Mouse (Mus musculus): ENCODE data around the gene Olig2. TPM values are rescaled to one million over a fixed set of nuclear protein-coding genes. Genes with fewer than 3 reads are reported as not detected.

Olig2 gene
- polyA plus RNA-seq, 1 experiment from 2014 or later: not detected

GRCm38 (mm10) chr16:91262467-91263220, 37.4 kb downstream of the Olig2 start:
- no peak overlapping the region for H3K27ac ChIP-seq
- no peaks in the 10 kb centered on the region for H3K36me3 ChIP-seq
- H3K9ac ChIP-seq: no peak overlapping the region
- H3K4me2 ChIP-seq: no peak overlapping the region
- H3K27me3 ChIP-seq: peaks cover 60% of the 10 kb centered on the region
- no peaks in the 10 kb centered on the region for H3K9me3 ChIP-seq
- H3K4me1 ChIP-seq: no peaks in the 10 kb centered on the region
- no peak for ATAC-seq (ENCODE audit: borderline replicate concordance, extremely low read depth, low FRiP score, low TSS enrichment)
- H3K4me3 ChIP-seq: no peak overlapping the region
- WGBS: 27% methylated on average over 12 of the region's 12 CpGs

GRCm38 (mm10) chr16:91265972-91266371, 40.7 kb downstream of the Olig2 start:
- WGBS: 77% methylated on average over 6 of the region's 6 CpGs
- H3K27ac ChIP-seq: no peak overlapping the region
- no peak overlapping the region for H3K4me3 ChIP-seq
- ATAC-seq (ENCODE audit: borderline replicate concordance, extremely low read depth, low FRiP score, low TSS enrichment): no peak
- no peaks in the 10 kb centered on the region for H3K36me3 ChIP-seq
- no peak overlapping the region for H3K4me2 ChIP-seq
- H3K9ac ChIP-seq: no peak overlapping the region
- no peaks in the 10 kb centered on the region for H3K9me3 ChIP-seq
- peaks cover 16% of the 10 kb centered on the region for H3K4me1 ChIP-seq
- peaks cover 69% of the 10 kb centered on the region for H3K27me3 ChIP-seq

GRCm38 (mm10) chr16:91268724-91269452, 43.6 kb downstream of the Olig2 start:
- peak overlapping the region; percentile 76 for H3K4me2 ChIP-seq
- no peak overlapping the region for H3K9ac ChIP-seq
- peaks cover 91% of the 10 kb centered on the region for H3K27me3 ChIP-seq
- no peaks in the 10 kb centered on the region for H3K36me3 ChIP-seq
- 6% methylated on average over 13 of the region's 13 CpGs for WGBS
- no peak for ATAC-seq (ENCODE audit: borderline replicate concordance, extremely low read depth, low FRiP score, low TSS enrichment)
- no peak overlapping the region for H3K27ac ChIP-seq
- peak overlapping the region; percentile 37; the same call in 1 of the 2 replicates for H3K4me3 ChIP-seq
- peaks cover 18% of the 10 kb centered on the region for H3K4me1 ChIP-seq
- H3K9me3 ChIP-seq: no peaks in the 10 kb centered on the region

GRCm38 (mm10) chr16:91269468-91270211, 44.4 kb downstream of the Olig2 start, which contains the start of gene Olig1:
Gene Olig1 (plus strand): TSS chr16:91269772.
- ATAC-seq (ENCODE audit: borderline replicate concordance, extremely low read depth, low FRiP score, low TSS enrichment): peak; percentile 77; the same call in 1 of the 2 replicates
- Histone ChIP-seq H3K36me3 (no peaks in the 10 kb centered on the region), H3K4me1 (peaks cover 18% of the 10 kb centered on the region), H3K9me3 (no peaks in the 10 kb centered on the region), H3K27me3 (peaks cover 94% of the 10 kb centered on the region), H3K4me2 (peak within 1 kb of the TSS; percentile 76), H3K4me3 (peak within 1 kb of the TSS; percentile 37), H3K9ac (no peak within 1 kb of the TSS), H3K27ac (no peak within 1 kb of the TSS)
- WGBS: 1% methylated on average over 64 of the region's 64 CpGs

GRCm38 (mm10) chr16:91270212-91270971, 45.1 kb downstream of the Olig2 start:
- Histone ChIP-seq H3K9ac (no peak overlapping the region), H3K27me3 (peaks cover 99% of the 10 kb centered on the region), H3K27ac (no peak overlapping the region), H3K9me3 (no peaks in the 10 kb centered on the region), H3K4me2 (peak overlapping the region; percentile 76), H3K36me3 (no peaks in the 10 kb centered on the region), H3K4me1 (peaks cover 18% of the 10 kb centered on the region), H3K4me3 (peak overlapping the region; percentile 37)
- WGBS: 2% methylated on average over 61 of the region's 63 CpGs
- ATAC-seq (ENCODE audit: borderline replicate concordance, extremely low read depth, low FRiP score, low TSS enrichment): no peak

GRCm38 (mm10) chr16:91270982-91271549, 45.8 kb downstream of the Olig2 start:
- Histone ChIP-seq H3K9ac (no peak overlapping the region), H3K36me3 (no peaks in the 10 kb centered on the region), H3K27me3 (peaks cover 97% of the 10 kb centered on the region), H3K4me3 (peak overlapping the region; percentile 37; the same call in 1 of the 2 replicates), H3K4me1 (peaks cover 18% of the 10 kb centered on the region), H3K27ac (no peak overlapping the region), H3K9me3 (no peaks in the 10 kb centered on the region), H3K4me2 (peak overlapping the region; percentile 76)
- WGBS: 1% methylated on average over 29 of the region's 29 CpGs
- ATAC-seq (ENCODE audit: borderline replicate concordance, extremely low read depth, low FRiP score, low TSS enrichment): no peak

- peaks cover 95% of the 10 kb centered on the region for H3K27me3 ChIP-seq
These were observed 46.4 kb downstream of the Olig2 start for GRCm38 (mm10) chr16:91271634-91272033.

More at GRCm38 (mm10) chr16:91271634-91272033, 46.4 kb downstream of the Olig2 start:
- H3K36me3 ChIP-seq: no peaks in the 10 kb centered on the region
- 2% methylated on average over 20 of the region's 20 CpGs for WGBS
- ATAC-seq (ENCODE audit: borderline replicate concordance, extremely low read depth, low FRiP score, low TSS enrichment): no peak
- no peak overlapping the region for H3K9ac ChIP-seq
- H3K27ac ChIP-seq: no peak overlapping the region
- H3K4me1 ChIP-seq: peaks cover 18% of the 10 kb centered on the region
- no peak overlapping the region for H3K4me2 ChIP-seq
- H3K4me3 ChIP-seq: no peak overlapping the region
- H3K9me3 ChIP-seq: no peaks in the 10 kb centered on the region

Other genes starting within 250 kb of the Olig2 start
- gene Synj1, start 214.1 kb upstream of the Olig2 start, polyA plus RNA-seq (2015; fragmentation: Nextera tagmentation; extraction: Ambion mirVana): 13.3 and 14.6 TPM in 2 replicates
- 44.0 and 48.0 TPM in 2 replicates for gene Paxbp1, start 180.9 kb upstream of the Olig2 start, polyA plus RNA-seq (2015; fragmentation: Nextera tagmentation; extraction: Ambion mirVana)
- gene 4932438H23Rik, start 130.3 kb upstream of the Olig2 start, polyA plus RNA-seq (2015; fragmentation: Nextera tagmentation; extraction: Ambion mirVana): 0.14 and 0.52 TPM in 2 replicates
- gene Olig1, start 44.3 kb downstream of the Olig2 start, polyA plus RNA-seq (2015; fragmentation: Nextera tagmentation; extraction: Ambion mirVana): 0.08 and 0.09 TPM in 2 replicates
- 61.9 and 70.3 TPM in 2 replicates for gene Ifnar2, start 147.3 kb downstream of the Olig2 start, polyA plus RNA-seq (2015; fragmentation: Nextera tagmentation; extraction: Ambion mirVana)
- 0.36 TPM in 1 of 2 replicates, not detected in the other for gene Gm21970, start 166.3 kb downstream of the Olig2 start, polyA plus RNA-seq (2015; fragmentation: Nextera tagmentation; extraction: Ambion mirVana)
- gene Il10rb, start 180.7 kb downstream of the Olig2 start, polyA plus RNA-seq (2015; fragmentation: Nextera tagmentation; extraction: Ambion mirVana): 45.0 and 49.5 TPM in 2 replicates

Data from lung, embryonic 15.5 days (tissue).